Mouse (Mus musculus) E14TG2a.4 (cell line): ENCODE measurements around the gene Slc35e3.

ENCODE experiments used
- CTCF ChIP-seq: conservative IDR thresholded peaks from 2 replicates; pipeline ENCODE4 v1.5.1; 2014; ENCODE audit warnings: low read length
- NANOG ChIP-seq: IDR thresholded peaks from 2 replicates; pipeline ENCODE4 v1.6.1; 2014; ENCODE audit warnings: borderline replicate concordance, low read length, mixed read lengths
- POU5F1 ChIP-seq: IDR thresholded peaks from 2 replicates; pipeline ENCODE4 v1.6.1; 2014; ENCODE audit warnings: low read length, borderline replicate concordance

DNA sequence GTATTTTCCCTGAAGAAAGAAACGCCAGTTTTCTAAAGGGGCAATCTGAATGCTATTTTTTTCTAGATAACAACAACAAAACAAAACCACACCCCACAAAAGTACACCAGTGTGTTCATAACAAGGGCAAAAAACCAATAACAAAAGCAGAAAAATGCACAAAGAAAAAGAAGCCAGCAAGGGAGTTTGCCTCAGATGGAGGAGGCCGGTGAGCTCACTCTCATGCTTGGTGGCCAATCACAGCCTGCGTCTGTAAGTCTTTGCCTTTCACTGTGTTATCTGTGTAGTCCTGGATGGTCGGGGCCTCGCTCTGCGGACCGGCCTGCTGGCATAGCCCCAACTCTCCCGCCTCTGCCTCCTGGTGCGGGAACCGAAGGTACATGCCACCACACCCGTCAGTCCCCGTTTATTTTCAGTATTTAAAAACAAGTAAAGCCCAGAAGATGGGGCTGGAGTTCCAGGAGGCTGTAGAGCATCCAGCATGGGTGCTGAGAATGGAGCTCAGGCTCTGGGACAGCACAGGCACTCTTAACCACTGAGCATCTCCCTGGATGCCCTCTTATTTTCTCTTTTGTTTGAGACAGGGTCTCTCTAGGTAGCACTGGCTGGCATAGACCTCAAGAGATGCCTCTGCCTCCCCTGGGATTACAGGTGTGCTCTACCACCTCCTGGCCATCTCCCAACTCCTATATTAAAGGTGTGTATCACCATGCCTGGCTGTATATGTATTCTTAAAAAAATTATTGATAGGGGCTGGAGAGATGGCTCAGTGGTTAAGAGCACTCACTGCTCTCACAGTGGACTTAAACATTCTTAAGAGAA, 30.3 kb upstream of the Slc35e3 start:
- TF ChIP-seq CTCF = no peak
- no peak for TF ChIP-seq NANOG
- no peak for TF ChIP-seq POU5F1
